Mouse (Mus musculus): ENCODE measurements around the gene Itgb3. TPM values are rescaled to one million over a fixed set of nuclear protein-coding genes. Genes with fewer than 3 reads are reported as not detected.
A peak's percentile ranks its signal among the peaks of the same experiment; 100 is the strongest.

Gene Itgb3
- total RNA-seq, 2 experiments from 2014 or later, result 2.1 to 2.4 TPM

GRCm38 (mm10) chr11:104581446-104582307 is 26.1 kb upstream of the Itgb3 start:
- ATAC-seq (replicated peaks; ENCODE audit: low FRiP score, poor library complexity, severe bottlenecking), result no peak

DNA sequence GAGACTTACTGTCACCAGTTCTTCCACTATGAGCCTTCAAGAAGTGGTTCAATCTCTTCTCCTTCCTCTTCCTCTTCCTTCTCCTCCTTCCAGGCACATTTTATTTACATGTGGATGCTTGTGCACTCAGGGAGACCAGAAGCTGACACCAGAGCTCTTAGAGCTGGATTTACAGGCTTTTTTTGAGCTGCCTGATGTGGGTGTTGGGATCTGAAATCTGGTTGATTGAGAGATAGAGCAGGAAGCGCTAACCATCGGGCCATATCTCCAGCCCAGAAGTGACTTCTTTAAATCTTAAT is 25.5 kb upstream of the Itgb3 start:
- ATAC-seq (replicated peaks; ENCODE audit: low FRiP score, poor library complexity, severe bottlenecking), result no peak

- ATAC-seq (replicated peaks; ENCODE audit: low FRiP score, poor library complexity, severe bottlenecking), result no peak
Measured at GRCm38 (mm10) chr11:104582630-104583364, 25.0 kb upstream of the Itgb3 start.

DNA sequence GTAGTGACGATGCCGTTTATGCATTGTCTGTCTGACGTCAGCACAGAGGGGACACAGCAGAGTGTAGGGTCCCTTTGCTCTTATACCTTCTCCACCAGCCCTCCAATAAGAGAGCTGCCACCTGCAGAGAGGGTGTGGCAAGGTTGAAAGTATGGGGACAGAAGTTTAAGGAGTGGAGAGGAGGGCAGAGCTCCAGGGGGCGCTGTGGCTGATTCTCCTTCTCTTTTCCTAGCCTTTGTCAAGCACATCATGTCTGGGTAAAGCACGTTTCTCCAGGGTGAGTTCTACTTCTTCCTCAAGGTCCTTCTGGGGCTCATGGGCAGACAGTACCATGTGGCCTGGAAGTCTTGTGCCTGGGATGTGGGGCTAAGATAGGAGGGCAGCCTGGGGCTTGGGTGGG is 22.3 kb upstream of the Itgb3 start:
- ATAC-seq (replicated peaks; ENCODE audit: low FRiP score, poor library complexity, severe bottlenecking), result no peak

DNA sequence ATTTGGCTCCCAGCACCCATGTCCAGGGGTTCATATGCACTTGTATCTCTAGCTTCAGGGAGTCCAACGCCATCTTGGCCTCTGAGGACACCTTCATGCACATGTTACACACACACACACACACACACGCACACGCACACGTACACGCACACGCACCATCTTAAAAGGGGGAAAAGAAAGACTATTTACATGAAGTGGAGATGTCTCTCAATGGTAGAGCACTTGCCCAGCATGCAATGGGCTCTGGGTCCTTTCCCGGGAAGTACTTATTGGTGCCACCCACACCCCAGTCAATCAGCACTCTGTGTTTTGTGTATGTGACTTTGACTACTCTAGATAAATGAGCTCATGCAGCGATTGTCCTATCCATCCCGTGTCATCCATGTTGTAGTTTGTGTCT is 19.9 kb upstream of the Itgb3 start:
- ATAC-seq (replicated peaks; ENCODE audit: low FRiP score, poor library complexity, severe bottlenecking), result no peak

DNA sequence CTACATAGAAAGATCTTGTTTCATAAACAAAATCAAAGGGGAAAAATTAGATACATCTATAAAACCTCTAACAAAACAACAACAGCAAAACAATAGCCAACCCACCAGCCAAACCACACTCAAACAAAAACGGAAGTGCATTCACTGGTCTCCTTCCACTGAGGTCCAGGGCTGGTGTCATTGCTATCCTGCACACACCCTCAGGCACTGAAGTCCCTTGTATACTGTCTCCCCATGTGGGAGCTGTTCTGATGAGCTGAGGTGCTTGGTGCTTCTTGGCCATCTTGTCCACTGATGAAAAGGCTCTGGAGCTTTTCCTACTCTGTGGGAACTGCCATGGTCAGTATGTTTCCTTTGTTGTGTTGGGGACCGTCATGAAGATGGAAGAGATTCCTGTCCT is 19.3 kb upstream of the Itgb3 start:
- ATAC-seq (replicated peaks; ENCODE audit: low FRiP score, poor library complexity, severe bottlenecking), result no peak

- no peak for ATAC-seq (replicated peaks; ENCODE audit: low FRiP score, poor library complexity, severe bottlenecking)
Measured at GRCm38 (mm10) chr11:104589570-104589969, 18.2 kb upstream of the Itgb3 start.

- peak; percentile 71 for ATAC-seq (replicated peaks; ENCODE audit: low FRiP score, poor library complexity, severe bottlenecking)
Measured at GRCm38 (mm10) chr11:104590148-104590547, 17.7 kb upstream of the Itgb3 start.

GRCm38 (mm10) chr11:104592066-104592835 is 15.5 kb upstream of the Itgb3 start:
- ATAC-seq (replicated peaks; ENCODE audit: low FRiP score, poor library complexity, severe bottlenecking), result no peak

DNA sequence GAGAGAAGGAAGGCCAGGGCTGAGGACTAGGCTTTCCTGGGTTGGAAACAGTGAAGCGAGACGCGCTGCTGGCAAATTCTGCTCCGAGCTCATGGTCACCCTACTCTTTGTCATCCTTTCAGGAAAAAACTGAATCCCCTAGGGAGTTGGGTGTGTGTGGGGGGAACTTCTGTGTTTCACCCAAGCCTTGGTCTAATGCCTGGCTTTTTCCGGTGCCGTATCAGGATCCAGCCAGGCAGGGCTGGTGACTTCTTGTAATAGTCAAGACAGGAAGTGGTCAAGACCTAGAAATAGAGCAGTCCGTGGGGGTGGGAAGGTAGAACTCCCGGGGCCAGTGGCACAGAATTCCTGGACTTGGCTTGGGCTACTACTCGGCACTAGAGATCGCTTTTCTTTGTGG is 11.4 kb upstream of the Itgb3 start:
- no peak for ATAC-seq (replicated peaks; ENCODE audit: low FRiP score, poor library complexity, severe bottlenecking)

DNA sequence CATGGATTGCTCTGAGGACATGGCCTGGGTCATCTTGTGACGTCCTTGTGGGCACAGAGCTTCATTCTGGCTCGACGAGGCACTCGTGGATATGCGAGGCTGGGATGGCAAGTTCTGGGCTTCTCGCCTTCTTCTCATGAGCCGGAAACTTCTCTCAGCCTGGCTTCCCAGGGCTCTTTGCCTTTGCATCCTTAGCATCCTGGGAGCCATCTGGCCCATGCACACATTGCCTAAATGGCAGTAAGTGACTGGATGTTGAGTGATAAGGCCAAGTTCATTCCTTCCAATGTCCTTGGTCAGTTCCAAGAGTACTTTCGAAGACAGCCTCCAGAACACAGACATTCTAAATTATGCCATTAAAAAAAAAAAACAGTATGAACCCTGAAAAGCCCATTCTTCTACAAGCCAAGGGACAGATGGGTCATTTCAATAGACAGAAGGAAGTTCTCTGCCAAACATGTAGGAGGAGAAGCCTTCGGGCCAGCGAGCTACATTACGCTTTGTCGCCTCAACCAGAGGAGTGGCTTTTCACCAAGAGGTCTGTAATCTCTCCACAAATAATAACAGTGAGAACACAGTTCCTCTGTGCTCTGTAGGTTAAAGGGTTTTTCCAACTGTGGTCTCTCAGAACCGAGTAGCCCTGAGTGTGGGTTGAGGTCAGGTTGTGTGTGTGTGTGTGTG is 8.4 kb upstream of the Itgb3 start:
- ATAC-seq (replicated peaks; ENCODE audit: low FRiP score, poor library complexity, severe bottlenecking), result no peak

DNA sequence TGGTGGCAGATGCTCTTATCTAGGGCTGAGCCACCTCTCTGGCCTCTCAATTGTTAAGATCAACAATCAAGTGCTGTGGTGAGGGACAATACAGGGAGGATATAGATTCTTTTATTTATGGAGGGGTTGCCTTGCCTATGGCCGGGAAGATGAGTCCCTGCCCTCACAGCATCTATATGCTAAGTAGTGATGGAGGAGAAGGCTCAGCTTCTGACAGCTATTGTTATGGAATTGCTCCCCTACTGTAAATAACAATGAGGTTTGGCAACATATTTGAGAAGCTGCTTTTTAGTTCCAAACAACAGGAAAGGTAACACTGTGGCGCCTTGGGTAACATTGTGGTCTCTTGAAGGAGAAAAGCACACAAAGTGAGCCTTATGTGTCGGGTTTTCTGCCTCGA is 7.1 kb upstream of the Itgb3 start:
- no peak for ATAC-seq (replicated peaks; ENCODE audit: low FRiP score, poor library complexity, severe bottlenecking)

- ATAC-seq (replicated peaks; ENCODE audit: low FRiP score, poor library complexity, severe bottlenecking), result no peak
Measured at GRCm38 (mm10) chr11:104604192-104604591, 3.6 kb upstream of the Itgb3 start.

DNA sequence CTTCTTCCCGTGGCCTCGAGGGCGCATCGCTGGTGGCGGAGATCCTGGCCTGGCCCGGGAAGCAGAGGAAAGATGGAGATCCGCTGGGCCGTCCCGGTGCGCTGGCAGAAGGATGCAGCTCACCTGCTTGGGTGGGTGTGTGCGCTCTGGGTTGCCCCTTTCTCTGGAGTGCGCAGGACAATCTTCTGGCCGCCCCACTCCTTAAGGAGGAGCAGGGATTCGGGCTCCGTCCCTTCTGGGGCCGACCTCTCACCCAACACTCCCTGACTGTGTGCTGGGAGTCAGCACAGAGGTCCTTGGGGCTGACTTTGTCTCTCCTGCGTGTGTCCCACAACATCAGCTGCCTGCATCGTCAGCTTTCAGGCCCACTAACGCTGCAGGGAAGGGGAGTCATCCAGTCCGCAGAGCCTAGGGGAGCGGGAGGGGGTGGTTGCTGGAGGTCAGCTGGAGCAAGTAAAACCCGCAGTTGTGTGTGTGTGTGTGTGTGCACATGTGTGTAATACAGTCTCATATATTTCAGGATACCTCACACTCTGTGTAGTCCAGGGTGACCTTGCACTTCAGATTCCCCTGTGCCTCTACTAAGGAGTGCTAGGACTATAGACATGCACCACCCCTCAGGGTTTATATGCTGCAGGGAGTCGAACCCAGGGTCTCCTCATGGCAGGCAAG is 585 bp downstream of the Itgb3 start:
- no peak for ATAC-seq (replicated peaks; ENCODE audit: low FRiP score, poor library complexity, severe bottlenecking)

DNA sequence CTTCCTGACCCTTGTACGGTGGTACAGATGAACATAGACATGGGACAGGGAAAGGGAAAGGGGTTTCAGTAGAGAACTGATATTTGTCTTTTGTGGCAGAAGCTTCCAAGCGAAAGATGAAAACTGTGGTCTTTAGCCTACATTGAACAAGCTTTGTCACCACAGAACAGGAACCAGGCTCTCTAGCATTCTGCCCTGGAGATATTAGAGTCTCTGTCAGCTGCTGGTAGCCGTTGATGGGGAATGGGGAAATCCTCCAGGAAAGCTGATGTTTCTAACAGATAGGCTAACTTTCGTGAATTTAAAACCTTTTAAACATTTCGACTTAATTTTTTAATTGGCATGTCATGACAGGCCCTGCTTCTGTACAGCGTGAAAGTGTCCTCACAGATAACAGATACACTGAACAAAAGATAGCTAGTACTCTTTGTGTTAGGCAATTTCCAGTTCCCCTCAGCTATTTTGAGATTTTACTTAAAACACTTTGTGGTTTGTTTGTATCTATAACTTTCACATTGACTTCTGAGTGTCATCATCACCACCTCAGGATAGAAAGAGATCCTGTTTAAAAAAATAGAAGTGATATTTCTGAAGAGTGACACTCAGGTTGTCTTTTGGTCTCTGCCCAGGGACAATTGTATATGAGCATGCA is 1.4 kb downstream of the Itgb3 start:
- ATAC-seq (replicated peaks; ENCODE audit: low FRiP score, poor library complexity, severe bottlenecking), result no peak

- no peak for ATAC-seq (replicated peaks; ENCODE audit: low FRiP score, poor library complexity, severe bottlenecking)
Measured at GRCm38 (mm10) chr11:104609733-104610132, 1.9 kb downstream of the Itgb3 start.

- ATAC-seq (replicated peaks; ENCODE audit: low FRiP score, poor library complexity, severe bottlenecking), result no peak
Measured at GRCm38 (mm10) chr11:104611579-104612151, 3.9 kb downstream of the Itgb3 start.

GRCm38 (mm10) chr11:104613551-104613950 is 5.8 kb downstream of the Itgb3 start:
- no peak for ATAC-seq (replicated peaks; ENCODE audit: low FRiP score, poor library complexity, severe bottlenecking)

DNA sequence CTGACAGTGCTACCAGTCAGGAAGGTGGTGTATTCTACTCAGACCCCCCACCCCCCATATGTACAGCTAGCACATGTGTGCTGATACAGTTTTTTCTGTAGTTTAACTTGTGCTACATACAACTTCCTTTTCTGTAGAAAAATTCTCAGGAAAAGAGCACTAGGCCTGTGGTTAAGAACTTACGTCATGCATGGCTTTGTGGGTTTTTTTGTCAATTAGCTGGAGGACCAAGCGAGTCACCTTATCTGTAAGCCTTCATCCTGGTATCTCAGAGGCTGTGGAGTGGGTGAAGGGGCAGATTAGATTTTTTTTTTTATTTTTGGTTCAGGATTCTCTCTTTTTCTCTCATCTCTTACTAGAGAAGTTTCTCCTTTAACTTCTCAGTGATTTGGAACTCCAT is 6.3 kb downstream of the Itgb3 start:
- no peak for ATAC-seq (replicated peaks; ENCODE audit: low FRiP score, poor library complexity, severe bottlenecking)

Measured in erythroid progenitor cell, adult 5-6 weeks (primary cell).